In genomic region chr6:34796881-34797280, GRCm38 (mm10) we compare ENCODE assay signal across 13 mouse cellular contexts. TPM values are rescaled to one million over a fixed set of nuclear protein-coding genes. Genes with fewer than 3 reads are reported as not detected.
DNase-seq lines count a peak whose midpoint lies in the region; ATAC-seq lines count a peak whose summit lies in the region.
"Had no signal": no experiment of that assay in that cellular context is flagged by ENCODE, and none has a peak within 500 bp of the region (broad histone marks: within the 10 kb centered on the region; RNA-seq: fewer than 3 reads in every experiment).

No protein-coding gene starts in this region.

- no peaks in the 10 kb centered on the region for H3K9me3 ChIP-seq in liver, embryonic 11.5 days (ENCODE audit: control insufficient read depth, low read length)
- H3K9me3 ChIP-seq: embryonic facial prominence, embryonic 13.5 days; forebrain, embryonic 15.5 days; liver, embryonic 13.5 days; midbrain, embryonic 10.5 days had no signal

- WGBS in liver, embryonic 11.5 days, result 74% methylated on average over 3 of the region's 3 CpGs

- H3K27ac ChIP-seq in liver, embryonic 11.5 days (ENCODE audit: low read depth, low read length), result no peak overlapping the region
- H3K27ac ChIP-seq: embryonic facial prominence, embryonic 13.5 days; forebrain, embryonic 15.5 days; heart, adult 2 months; liver, embryonic 13.5 days; midbrain, embryonic 10.5 days had no signal

- no peak overlapping the region for H3K4me2 ChIP-seq in liver, embryonic 11.5 days
- H3K4me2 ChIP-seq: embryonic facial prominence, embryonic 13.5 days; forebrain, embryonic 15.5 days; liver, embryonic 13.5 days had no signal

- H3K9ac ChIP-seq in liver, embryonic 11.5 days (ENCODE audit: low read depth, low read length), result no peak overlapping the region
- H3K9ac ChIP-seq: embryonic facial prominence, embryonic 13.5 days; forebrain, embryonic 15.5 days; liver, embryonic 13.5 days had no signal

- ATAC-seq in liver, embryonic 11.5 days (replicated peaks; ENCODE audit: low FRiP score), result no peak
- no peak for ATAC-seq in megakaryocyte, adult 5-6 weeks (ENCODE audit: poor library complexity, severe bottlenecking)
- ATAC-seq: forebrain, embryonic 15.5 days had no signal

- H3K27me3 ChIP-seq in liver, embryonic 11.5 days (replicated peaks; ENCODE audit: control insufficient read depth, insufficient read depth, low read length), result no peaks in the 10 kb centered on the region
- H3K27me3 ChIP-seq: embryonic facial prominence, embryonic 13.5 days; forebrain, embryonic 15.5 days; liver, embryonic 13.5 days had no signal

- peak; percentile 5 for DNase-seq in liver
- no peak for DNase-seq in liver, embryonic 11.5 days (ENCODE audit: low spot score)
- peak; percentile 7 for DNase-seq in MN1 (ENCODE audit: low spot score)
- peak; percentile 3 for DNase-seq in brain, adult 2 months (ENCODE audit: low read depth, low spot score)
- DNase-seq in lung, postnatal 36 days, result peak; percentile 53
- no peak for DNase-seq in layer of hippocampus, postnatal 14 days (ENCODE audit: low spot score in 2 of 2)
- DNase-seq: cerebellum, postnatal 25 days; heart, adult 2 months; liver, embryonic 13.5 days had no signal

- H3K4me1 ChIP-seq in liver, embryonic 11.5 days (replicated peaks; ENCODE audit: control insufficient read depth, insufficient read depth, low read length), result no peaks in the 10 kb centered on the region
- H3K4me1 ChIP-seq: embryonic facial prominence, embryonic 13.5 days; forebrain, embryonic 15.5 days; midbrain, embryonic 10.5 days had no signal

- H3K36me3 ChIP-seq in liver, embryonic 11.5 days (ENCODE audit: control insufficient read depth, insufficient read depth, low read length), result no peaks in the 10 kb centered on the region
- H3K36me3 ChIP-seq: embryonic facial prominence, embryonic 13.5 days; forebrain, embryonic 15.5 days; liver, embryonic 13.5 days; midbrain, embryonic 10.5 days had no signal

- no peak overlapping the region for H3K4me3 ChIP-seq in liver, embryonic 11.5 days (ENCODE audit: low read depth, low read length)
- H3K4me3 ChIP-seq: embryonic facial prominence, embryonic 13.5 days; forebrain, embryonic 15.5 days; heart, adult 2 months; liver, embryonic 13.5 days; midbrain, embryonic 10.5 days had no signal

RNA-seq across cellular contexts. Expression of gene Agbl3, which starts 16.6 kb away (rescaled TPM):
- 4.4 and 4.5 TPM in 2 replicates for polyA plus RNA-seq in liver, embryonic 11.5 days (2014; fragmentation: Nextera tagmentation; extraction: Ambion mirVana)
- total RNA-seq in megakaryocyte, adult 5-6 weeks (2015), result 2.3 and 2.9 TPM in 2 replicates
- total RNA-seq in megakaryocyte, adult 5-6 weeks (2017), result 1.1 TPM in 2 replicates
- 10 to 100 TPM; 17.7 to 20.9 TPM for total RNA-seq in layer of hippocampus, postnatal 14 days (2021)

Comparison
In these comparisons a context has a peak if more than half of its experiments do, and no peak if none do; other contexts are left out.
1. DNase-seq: peak in liver (single experiment), MN1 (single experiment), brain, adult 2 months (single experiment) and lung, postnatal 36 days (single experiment); none in liver, embryonic 11.5 days (single experiment) and layer of hippocampus, postnatal 14 days (0 of 2).
2. RNA of gene Agbl3, which starts 16.6 kb away (total RNA-seq): 17.7 to 20.9 TPM in layer of hippocampus, postnatal 14 days; 1.1 to 2.9 TPM in megakaryocyte, adult 5-6 weeks; every median in the first group is over 4 times any median in the second.